Mouse (Mus musculus) gastrocnemius, postnatal 36 days (tissue): ENCODE measurements at regions not wholly inside any gene's neighbourhood (a gene's known extent, or its start where the extent isn't known, plus 50 kb on each side); places are given as distances from the start of the nearest gene placed in this dataset.

ENCODE experiments used
- DNase-seq, 2 experiments: peaks; one replicate each; pipeline ENCODE4 v3.0.0; 2022
- intact Hi-C: fragments of 180-260 bp; cut with DNase I; formaldehyde crosslinking; loops from one replicate; pipeline ENCODE4 v1.15.1; 2025
- microRNA-seq, 2 experiments: library from miRNA; unstranded; fragments of <30 nt; microRNA quantifications; one replicate each; pipeline ENCODE4 v1.2.0; 2021

GRCm38 (mm10) chr13:107074917-107075316, 53.0 kb upstream of the Kif2a start:
- DNase-seq, result no peak
- intact Hi-C loops, result no loop called here

GRCm38 (mm10) chr13:107073039-107073620, 51.2 kb upstream of the Kif2a start:
- intact Hi-C loops, result no loop called here
- peak in 1 of 2 experiments; percentile 15 for DNase-seq

- no peak for DNase-seq
- intact Hi-C loops, result no loop called here
These were observed 50.6 kb upstream of the Kif2a start for GRCm38 (mm10) chr13:107072345-107073038.

Small RNA genes in the stretch of these regions (microRNA-seq; reads per million reads assigned to microRNA genes)
- 0 reads per million in 2 experiments for gene Gm22118
